Mouse (Mus musculus): ENCODE measurements around the gene Ngrn. TPM values are rescaled to one million over a fixed set of nuclear protein-coding genes. Genes with fewer than 3 reads are reported as not detected.

Gene Ngrn
- polyA plus RNA-seq, 1 experiment from 2014 or later: 33.5 TPM

DNA sequence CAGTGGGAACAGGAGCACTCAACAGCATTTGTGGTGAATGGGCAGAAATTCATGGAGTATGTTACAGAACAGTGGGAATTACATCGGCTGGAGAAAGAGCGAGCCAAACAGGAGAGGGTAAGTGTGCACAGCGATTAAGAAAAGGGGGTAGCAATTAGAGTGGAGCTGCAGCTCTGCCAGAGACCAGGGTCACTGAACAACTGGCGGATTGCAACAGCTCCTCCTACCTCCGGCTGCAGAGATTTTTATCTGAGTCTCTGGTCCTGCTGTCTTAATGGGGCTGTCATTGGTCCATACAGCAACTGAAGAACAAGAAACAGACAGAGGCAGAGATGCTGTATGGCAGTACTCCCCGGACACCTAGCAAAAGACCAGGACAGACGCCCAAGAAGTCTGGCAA is 49.8 kb downstream of the Ngrn start:
- Histone ChIP-seq H3K27ac (no peak overlapping the region), H3K4me1 (replicated peaks) (no peaks in the 10 kb centered on the region), H3K4me2 (no peak overlapping the region), H3K9me3 (replicated peaks) (no peaks in the 10 kb centered on the region), H3K27me3 (no peaks in the 10 kb centered on the region), H3K36me3 (peaks cover 99% of the 10 kb centered on the region), H3K4me3 (replicated peaks) (no peak overlapping the region), H3K9ac (no peak overlapping the region)
- DNase-seq (no peak), ATAC-seq (ENCODE audit: low read depth) (no peak)
- 85% methylated on average over 7 of the region's 7 CpGs for WGBS (ENCODE audit: insufficient replicate concordance)

Other genes starting within 250 kb of the Ngrn start
- 3.9 and 5.2 TPM in 2 replicates for gene Zfp710, start 236.4 kb upstream of the Ngrn start, polyA plus RNA-seq (2015; fragmentation: Nextera tagmentation; extraction: Ambion mirVana)
- 137 and 146 TPM in 2 replicates for gene Idh2, start 145.8 kb upstream of the Ngrn start, polyA plus RNA-seq (2015; fragmentation: Nextera tagmentation; extraction: Ambion mirVana)
- gene Sema4b, start 74.4 kb upstream of the Ngrn start, polyA plus RNA-seq (2015; fragmentation: Nextera tagmentation; extraction: Ambion mirVana): 13.1 and 14.1 TPM in 2 replicates
- gene Cib1, start 28.4 kb upstream of the Ngrn start, polyA plus RNA-seq (2015; fragmentation: Nextera tagmentation; extraction: Ambion mirVana): 91.0 and 102 TPM in 2 replicates
- 2.4 and 3.0 TPM in 2 replicates for gene Gdpgp1, start 28.4 kb upstream of the Ngrn start, polyA plus RNA-seq (2015; fragmentation: Nextera tagmentation; extraction: Ambion mirVana)
- gene Ttll13, start 14.8 kb upstream of the Ngrn start, polyA plus RNA-seq (2015; fragmentation: Nextera tagmentation; extraction: Ambion mirVana): 0.23 and 0.72 TPM in 2 replicates
- gene Vps33b, start 8.4 kb downstream of the Ngrn start, polyA plus RNA-seq (2015; fragmentation: Nextera tagmentation; extraction: Ambion mirVana): 4.4 and 7.9 TPM in 2 replicates
- gene Prc1, start 33.2 kb downstream of the Ngrn start, polyA plus RNA-seq (2015; fragmentation: Nextera tagmentation; extraction: Ambion mirVana): 114 and 130 TPM in 2 replicates
- 3.3 and 3.4 TPM in 2 replicates for gene Rccd1, start 63.2 kb downstream of the Ngrn start, polyA plus RNA-seq (2015; fragmentation: Nextera tagmentation; extraction: Ambion mirVana)
- gene Unc45a, start 79.8 kb downstream of the Ngrn start, polyA plus RNA-seq (2015; fragmentation: Nextera tagmentation; extraction: Ambion mirVana): 10.3 and 11.5 TPM in 2 replicates
- gene Hddc3, start 81.9 kb downstream of the Ngrn start, polyA plus RNA-seq (2015; fragmentation: Nextera tagmentation; extraction: Ambion mirVana): 3.8 and 4.2 TPM in 2 replicates
- 2.2 and 2.6 TPM in 2 replicates for gene Man2a2, start 110.2 kb downstream of the Ngrn start, polyA plus RNA-seq (2015; fragmentation: Nextera tagmentation; extraction: Ambion mirVana)
- 10.6 and 12.0 TPM in 2 replicates for gene Fes, start 126.7 kb downstream of the Ngrn start, polyA plus RNA-seq (2015; fragmentation: Nextera tagmentation; extraction: Ambion mirVana)
- 3.8 and 4.1 TPM in 2 replicates for gene Furin, start 144.2 kb downstream of the Ngrn start, polyA plus RNA-seq (2015; fragmentation: Nextera tagmentation; extraction: Ambion mirVana)